Mouse (Mus musculus) megakaryocyte, adult 5-6 weeks (primary cell): Measurements from ENCODE around the gene Smarca2. TPM values are rescaled to one million over a fixed set of nuclear protein-coding genes. Genes with fewer than 3 reads are reported as not detected.

Source experiments
- ATAC-seq: 2 replicates; pipeline ENCODE4 v1.8.0; 2016; ENCODE audit warnings: mild to moderate bottlenecking, inconsistent platforms; ENCODE audit not compliant: poor library complexity, severe bottlenecking
- total RNA-seq, 2 experiments: library from RNA; stranded (forward) in 1 of 2; stranded (reverse) in 1 of 2; fragments of 153-499, 151-499 nt in 1 of 2; fragments of 221-1000, 200-1000 nt in 1 of 2; gene quantifications; 2 replicates each; pipeline versions ENCODE4 v1.2.3 to v1.2.4; 2015 to 2017

Gene Smarca2
- total RNA-seq, 2 experiments from 2014 or later: 49.6 to 49.8 TPM

DNA sequence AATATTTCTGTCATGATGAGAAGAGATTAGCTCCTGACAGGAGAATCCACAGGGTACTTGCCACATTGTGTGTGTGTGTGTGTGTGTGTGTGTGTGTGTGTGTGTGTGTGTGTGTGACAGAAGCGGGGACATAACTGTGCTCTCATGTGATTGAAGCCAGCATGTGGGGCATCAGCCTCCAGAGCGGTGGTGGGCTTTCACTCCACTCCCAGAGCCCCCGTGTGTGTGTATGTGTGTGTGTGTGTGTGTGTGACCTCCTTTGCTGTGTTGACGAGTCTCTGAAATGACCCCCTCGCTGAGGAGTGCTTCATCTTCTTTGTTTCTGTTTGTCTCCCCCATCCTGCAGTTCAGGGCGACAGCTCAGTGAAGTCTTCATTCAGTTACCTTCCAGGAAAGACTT lies 165.7 kb downstream of the Smarca2 start:
- no peak for ATAC-seq

DNA sequence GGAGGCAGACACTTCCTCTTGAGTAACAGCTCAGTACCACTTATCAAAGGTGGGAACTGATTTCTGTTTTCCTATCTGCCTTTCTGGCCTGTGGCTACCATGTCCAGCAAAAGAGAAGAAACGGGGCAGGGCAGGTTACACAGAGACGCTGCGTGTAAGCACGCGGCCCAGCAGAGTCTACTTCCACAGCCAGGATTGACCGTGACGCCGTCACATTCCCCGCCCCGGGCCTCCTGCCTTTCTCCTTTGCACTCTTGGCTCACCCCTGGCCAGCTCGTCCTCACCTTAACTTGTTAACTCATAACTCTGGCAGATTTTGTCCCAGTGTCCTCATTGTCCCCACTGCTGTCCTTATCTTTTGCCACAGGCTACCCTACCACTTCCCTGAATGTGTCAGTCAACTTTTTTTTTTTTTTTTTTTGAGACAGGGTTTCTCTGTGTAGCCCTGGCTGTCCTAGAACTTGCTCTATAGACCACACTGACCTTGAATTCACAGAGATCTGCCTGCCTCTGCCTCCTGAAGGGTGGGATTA lies 167.3 kb downstream of the Smarca2 start:
- no peak for ATAC-seq

DNA sequence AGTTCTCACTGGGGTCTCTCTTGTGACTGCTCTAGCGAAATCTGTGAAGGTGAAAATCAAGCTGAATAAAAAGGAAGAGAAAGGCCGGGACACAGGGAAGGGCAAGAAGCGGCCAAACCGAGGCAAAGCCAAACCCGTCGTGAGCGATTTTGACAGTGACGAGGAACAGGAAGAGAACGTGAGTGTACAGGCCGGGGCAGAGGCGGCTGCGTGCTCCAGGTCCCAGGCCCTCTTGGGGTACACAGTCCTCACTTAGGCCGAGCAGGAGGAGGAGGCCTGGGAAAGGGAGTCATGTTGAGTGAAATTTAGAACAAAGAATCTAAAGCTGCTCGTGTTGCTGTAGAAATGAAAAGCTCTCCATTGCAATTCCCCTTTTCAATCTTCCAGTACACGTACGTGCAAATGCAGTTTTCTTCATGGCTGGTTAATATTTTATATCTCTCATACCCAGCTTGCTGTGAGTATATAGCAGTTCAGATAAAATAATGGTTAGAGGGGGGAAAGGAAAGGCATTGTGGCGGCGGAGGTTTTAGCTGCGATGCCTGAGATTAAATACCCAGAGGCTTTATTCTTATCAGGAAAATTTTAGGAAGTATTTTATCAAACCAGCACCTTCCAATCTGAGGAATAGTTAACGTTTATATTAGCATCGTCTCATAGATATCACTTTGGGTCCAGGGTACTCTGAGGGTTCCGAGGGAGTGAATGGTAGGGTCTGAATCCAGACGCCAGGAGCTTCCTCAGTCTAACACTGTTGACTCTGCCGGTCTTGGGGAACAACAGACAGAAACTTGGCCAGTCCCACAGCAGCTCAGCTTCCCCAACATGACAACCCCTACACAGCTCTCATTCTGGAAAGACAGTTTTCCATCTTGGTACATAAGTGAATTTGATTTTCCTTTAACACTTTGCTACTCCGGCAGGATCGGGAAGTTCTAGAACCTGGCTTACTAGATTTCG lies 171.5 kb downstream of the Smarca2 start:
- no peak for ATAC-seq

DNA sequence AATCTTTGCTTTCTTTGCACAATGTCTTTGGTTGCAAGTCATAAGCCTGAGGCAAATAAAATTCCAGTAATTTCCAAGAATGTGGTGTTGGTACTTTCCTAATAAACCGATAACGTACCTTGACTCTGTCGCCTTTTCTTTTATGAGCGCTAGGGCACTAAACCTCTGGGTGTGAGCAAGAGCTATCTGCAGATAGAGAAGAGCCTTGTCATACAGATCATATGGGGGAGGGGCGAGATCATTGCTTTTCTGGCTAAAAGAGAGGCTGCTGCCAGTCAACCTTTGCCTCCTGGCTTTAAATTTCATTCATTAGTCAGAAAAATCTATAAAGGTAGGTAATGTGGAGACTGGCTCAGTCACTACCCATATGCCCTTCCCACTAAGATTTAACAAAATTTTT lies 173.3 kb downstream of the Smarca2 start:
- ATAC-seq: no peak

DNA sequence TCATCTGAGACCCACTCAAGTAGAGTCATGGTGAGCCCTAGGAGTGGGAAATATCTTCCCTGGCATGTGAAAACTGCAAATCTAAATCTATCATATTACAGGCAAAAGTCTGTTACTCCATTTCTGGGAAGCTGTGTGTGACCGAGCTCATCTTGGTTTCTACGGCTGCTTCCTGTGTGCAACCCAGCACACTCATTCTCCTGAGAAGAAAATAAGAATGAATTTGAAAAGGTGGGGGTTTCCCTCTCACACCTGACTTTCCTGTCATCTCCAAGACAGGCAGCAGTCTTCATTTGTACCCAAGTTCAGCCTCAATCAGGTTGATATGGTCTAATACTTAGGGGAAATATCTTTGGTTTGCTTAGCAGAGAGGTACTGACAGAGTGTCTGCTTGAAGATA lies 176.4 kb downstream of the Smarca2 start:
- ATAC-seq: no peak

DNA sequence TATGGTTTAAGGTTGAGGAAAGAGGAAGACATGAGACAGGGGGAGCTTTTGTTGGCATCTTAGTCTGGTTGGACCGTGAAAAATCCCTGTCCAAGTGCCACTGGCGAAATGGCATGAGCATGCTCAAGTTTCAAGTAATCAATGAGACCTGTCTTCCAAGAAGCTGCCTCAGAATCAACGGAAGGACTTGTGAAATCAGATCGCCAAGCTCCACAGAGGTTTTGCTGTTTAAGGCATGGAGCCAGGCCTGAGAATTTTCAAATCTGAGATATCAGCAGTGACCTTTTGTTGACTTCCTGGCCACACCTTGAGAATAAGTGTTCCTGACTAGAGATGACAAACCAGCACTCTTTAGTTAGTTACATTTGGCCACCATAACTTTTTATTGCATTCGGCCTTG lies 183.6 kb downstream of the Smarca2 start:
- ATAC-seq: no peak

DNA sequence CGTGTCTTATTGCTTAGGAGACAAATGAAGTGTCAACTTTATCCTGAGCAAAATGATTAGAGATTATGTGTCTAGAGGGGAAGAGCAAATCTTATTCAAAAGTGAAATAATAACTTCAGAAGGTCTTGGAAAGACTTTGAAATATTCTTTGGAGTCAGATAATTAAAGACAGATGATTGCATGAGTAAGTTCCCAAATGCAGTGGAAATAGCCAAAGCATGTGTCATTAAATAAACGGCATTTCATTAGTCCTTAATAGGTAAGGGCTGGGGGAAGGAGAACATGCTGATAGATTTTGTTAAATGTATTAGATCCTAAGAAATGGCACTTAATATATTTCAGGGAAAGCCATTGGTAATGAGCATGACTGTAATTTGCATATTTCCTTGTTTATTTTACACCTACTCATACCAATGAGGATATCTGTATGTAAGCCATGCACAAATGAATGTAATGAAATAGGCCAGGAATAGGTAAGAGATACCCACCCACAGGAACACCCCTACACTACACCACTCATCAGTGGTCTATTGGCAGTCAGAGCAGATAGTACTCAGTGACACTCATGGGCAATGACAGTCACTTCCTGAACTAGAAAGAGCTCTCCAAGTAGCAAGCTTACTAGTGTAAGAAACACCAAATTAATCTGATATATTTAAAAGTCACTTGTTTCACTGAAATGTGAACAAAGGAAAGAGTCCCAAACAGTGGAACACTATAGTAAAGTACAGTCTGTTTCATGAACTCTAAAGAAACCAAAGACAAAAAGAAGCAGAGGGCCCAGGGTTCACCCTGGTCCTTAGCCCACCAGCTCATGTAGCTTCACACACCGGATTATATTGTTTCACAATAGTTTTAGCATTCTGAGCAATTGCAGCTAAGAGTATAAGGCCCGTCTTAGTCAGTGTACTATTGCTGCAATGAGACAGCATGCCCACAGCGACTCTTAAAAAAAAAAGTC lies 185.8 kb downstream of the Smarca2 start:
- ATAC-seq: no peak

DNA sequence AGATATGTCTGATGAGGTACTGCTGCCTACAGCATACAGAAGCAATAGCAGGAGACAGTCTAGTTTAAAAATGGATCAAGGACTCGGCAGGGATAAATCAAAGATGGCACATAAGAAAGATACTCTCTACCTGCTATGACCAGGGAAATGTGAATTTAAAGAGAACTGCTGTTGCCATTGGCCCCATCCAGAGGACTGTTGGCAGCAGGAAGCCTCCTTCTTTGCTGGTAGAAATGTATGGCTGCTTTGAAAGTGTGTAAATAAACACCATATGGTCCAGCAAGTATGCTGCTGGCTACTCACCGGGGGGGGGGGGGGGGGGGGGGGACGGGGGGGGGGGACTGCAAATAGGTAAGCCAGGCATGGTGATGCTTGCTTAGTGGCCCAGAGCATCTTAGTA lies 189.5 kb downstream of the Smarca2 start:
- ATAC-seq: no peak

DNA sequence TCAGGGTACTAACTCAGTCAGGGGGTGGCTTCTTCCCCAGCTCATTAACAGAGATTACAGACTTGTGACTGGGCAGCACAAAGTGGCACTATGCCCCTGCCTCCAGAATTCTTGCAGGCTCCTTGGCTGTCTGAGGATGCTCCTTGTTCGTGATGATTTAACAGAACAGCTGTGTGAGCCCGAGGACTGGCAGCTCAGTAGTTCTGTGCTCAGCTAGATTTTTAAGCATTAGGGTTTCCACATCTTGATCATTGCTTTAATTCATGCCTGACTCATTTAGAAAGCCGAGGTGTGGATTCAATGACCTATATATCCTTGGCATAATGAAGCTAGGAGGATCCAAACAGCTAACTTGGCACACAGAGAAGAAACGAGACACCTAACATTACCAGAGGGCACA lies 191.2 kb downstream of the Smarca2 start:
- ATAC-seq: no peak

DNA sequence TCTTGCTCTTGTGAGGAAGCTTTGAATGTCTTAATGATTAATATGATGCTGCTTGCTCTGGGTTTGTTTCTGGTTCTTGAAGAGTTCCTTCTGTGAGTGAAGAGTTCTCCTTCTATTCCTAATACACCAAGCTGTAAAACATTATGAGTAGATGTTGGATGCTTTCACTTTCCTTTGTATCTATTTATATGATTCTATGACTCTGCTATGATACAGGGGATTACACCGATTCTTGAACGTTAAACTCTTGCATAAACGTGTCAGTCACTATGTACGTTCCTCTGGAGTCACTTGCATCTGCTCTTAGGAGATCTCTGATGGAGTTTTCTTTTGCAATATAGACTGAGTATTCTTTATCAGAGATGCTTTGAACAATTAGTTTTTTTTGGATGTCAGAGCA lies 199.6 kb downstream of the Smarca2 start:
- ATAC-seq: no peak

DNA sequence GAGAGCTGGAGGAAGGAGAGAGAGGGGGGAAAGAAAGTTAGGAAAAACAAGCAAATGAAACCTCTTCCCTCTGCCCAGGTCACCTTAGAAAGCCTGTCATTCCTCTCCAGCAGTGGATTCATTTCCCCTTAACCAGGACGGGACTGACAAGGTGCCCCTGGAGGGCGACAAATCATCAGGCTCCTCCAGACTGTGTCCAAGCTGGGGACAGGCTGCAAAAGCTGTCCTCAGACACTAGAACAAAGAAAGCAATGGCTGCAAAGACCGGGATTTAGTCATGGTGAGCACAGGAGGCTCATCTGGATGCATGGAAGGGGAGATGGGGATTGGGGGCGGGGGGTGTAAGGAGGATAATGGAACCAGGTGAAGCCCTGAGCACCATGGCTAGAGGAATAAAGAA lies 209.8 kb downstream of the Smarca2 start:
- no peak for ATAC-seq

DNA sequence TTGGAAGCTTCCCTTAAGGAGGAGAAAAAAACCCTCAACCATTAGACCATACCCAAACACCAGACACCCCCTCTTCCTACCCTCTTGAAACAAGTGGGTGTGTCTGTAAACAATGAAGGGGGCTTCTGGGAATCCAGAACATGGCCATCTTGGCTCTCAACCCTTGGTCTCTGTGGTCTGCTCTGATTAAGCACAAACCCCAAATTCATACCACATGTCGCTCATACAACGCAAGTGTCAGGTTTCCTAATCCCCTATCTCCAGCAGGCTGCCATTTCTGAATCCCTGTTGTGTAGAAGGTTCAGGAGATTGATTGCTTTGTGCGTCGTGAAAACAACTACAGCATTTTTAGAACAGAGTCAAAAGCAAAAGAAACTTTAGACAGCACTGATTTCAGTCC lies 213.1 kb downstream of the Smarca2 start:
- ATAC-seq: no peak
